Mouse (Mus musculus): Measurements from ENCODE around the gene Pnpla8. TPM values are rescaled to one million over a fixed set of nuclear protein-coding genes. Genes with fewer than 3 reads are reported as not detected.

Gene Pnpla8
- total RNA-seq, 2 experiments from 2014 or later, result 121 to 161 TPM

DNA sequence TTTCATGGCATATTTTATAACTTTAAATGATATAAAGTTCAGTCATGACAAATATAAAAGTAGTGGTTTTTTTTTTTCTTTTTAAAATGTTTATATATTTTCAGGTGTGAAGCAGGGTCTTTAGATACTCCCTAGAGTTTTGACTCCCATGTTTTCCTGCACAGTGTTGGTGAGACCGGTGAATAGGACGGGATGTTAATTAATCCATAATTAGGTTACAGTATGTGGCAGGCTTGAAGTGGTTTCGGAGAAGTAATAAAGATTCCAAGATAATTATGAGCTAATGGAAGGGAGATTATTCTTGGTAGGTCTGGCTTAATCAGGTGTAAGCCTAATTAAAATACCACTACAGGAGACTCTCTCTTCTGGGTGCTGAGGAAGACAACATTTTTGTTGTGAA, 125.0 kb downstream of the Pnpla8 start:
- no peak for DNase-seq

DNA sequence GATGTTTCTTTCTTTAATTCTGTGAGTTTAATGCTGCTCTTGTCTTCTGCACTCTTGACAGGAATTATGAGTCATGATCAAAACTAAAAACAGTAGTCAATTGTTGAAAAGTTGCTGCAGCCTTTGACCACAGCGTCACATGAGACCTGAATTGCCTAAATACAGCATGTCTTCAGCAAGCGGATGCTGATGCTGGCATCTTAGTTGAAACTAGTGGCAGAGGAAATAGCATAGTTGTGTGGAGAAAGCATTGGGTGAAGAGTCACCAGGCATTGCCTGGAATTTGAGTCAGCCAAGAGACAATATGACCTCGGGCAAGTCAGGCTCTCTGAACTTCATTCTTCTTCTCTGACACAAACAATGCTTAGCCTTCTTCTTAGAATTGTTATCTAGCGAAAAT, 133.9 kb downstream of the Pnpla8 start:
- peak in 1 of 2 experiments; percentile 1 for DNase-seq

GRCm38 (mm10) chr12:44357460-44357859, 136.3 kb downstream of the Pnpla8 start:
- DNase-seq, result no peak

GRCm38 (mm10) chr12:44357881-44358280, 136.7 kb downstream of the Pnpla8 start:
- DNase-seq, result no peak

GRCm38 (mm10) chr12:44371076-44371710, 150.0 kb downstream of the Pnpla8 start:
- DNase-seq, result no peak

Small RNA genes lying within 50 kb of the gene (microRNA-seq; reads per million reads assigned to microRNA genes)
- gene Mir5627, result not detected

Other genes starting within 250 kb of the Pnpla8 start
- 10 to 100 TPM; 61.8 to 63.1 TPM for gene Dnajb9, start 11.0 kb upstream of the Pnpla8 start, total RNA-seq (2021)
- 1 to 10 TPM; 2.5 to 3.7 TPM for gene Nrcam, start 107.5 kb downstream of the Pnpla8 start, total RNA-seq (2021)